Mouse (Mus musculus): Measurements from ENCODE around the gene Stk38.
"Not testable (repeated sequence)": the region's sequence is repeated elsewhere in the genome, so short reads cannot be mapped to it uniquely, and the experiment has no call there.

Stk38 gene

DNA sequence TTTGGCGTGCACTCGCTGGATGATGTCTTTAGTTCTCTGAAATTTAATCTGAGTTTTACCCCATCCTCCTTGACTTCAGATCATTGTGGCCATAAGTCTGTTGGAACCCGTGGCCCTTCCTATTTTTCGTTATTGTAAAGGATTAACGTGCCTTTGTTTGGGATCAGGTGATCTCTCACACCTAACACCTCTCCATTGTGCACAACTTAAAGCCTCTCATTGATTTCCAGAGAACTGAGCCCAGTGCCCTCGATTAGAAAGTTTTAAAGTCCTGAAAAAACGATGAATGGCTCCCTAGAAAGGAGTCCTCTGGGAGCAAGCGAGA lies 493 bp upstream of the Stk38 start:
- DNase-seq (ENCODE audit: low spot score in 2 of 2) = no peak

DNA sequence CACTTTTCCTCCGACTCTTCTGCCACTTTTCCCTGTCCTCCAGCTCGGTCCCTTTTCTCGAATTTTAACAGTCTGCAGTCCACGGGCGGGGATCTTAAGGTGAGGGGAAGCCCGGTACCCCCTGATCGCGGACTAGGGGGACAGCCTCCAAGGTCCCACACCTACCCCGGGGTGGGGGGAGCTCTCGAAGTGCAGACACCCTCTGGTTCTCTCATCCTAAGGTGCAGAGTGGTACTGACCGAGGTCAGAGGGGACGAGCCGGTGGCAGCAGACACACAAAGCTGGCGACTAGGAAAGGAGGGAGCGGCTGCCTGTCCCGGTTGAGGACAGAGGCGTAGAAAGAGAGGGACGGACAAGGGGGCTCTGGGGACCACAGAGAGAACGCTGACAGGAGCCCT lies 553 bp downstream of the Stk38 start:
- peak in 1 of 2 experiments; percentile 83 for DNase-seq (ENCODE audit: low spot score in 2 of 2)

DNA sequence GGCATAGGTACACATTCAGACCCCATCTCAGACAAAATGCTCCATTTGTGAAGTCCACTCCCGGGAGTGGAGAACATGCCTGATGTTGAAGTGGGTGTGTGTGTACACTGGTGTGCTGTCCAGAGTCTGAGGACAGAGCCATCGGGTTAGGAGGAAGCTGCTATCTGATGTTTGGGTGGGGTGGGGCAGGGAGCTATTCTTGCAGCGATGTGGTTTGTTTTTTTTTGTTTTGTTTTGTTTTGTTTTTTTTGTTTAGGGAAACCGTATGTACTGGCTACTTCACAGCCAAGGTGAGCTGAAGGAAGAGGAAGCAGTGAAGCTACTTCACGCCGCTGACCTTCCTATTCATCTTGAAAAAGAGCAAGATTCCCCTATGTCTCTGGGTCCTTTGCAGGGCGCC lies 983 bp downstream of the Stk38 start:
- no peak for DNase-seq (ENCODE audit: low spot score in 2 of 2)

DNA sequence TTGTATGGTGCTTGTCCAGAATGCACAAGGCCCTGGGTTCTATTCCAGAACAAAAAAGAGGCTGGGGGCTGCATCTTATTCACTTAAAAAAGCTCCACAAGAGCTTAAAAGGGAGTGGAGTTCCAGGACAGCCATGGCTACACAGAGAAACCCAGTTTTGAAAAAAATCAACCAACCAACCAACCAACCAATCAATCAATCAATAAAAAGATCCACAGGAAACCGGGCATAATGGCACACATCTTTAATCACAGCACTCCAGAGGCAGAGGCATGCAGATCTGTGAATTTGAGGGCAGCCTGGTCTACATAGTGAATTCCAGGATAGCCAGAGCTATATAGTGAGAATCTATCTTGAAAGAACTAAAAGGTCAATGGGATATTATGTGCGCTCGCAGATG lies 2.8 kb downstream of the Stk38 start:
- no peak for DNase-seq (ENCODE audit: low spot score in 2 of 2)

DNA sequence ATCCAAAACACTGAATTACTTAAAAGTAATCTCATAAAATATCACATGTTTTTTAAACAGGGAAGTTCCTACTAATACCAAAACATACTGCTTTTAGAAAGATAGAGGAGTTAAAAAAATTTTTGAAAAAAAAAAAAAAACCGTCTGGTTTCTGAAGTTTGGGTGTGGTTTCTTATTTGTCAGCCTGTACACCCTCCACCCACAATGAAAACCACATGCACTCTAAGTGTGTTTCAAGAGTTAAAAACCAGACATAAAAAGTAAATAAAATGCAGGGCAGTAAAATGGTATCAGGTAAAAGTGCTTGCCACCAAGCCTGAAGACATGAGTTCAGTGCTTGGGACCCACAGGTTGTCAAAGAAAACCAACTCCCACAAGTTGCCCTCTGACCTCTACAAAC lies 4.1 kb downstream of the Stk38 start:
- no peak for DNase-seq (ENCODE audit: low spot score in 2 of 2)

DNA sequence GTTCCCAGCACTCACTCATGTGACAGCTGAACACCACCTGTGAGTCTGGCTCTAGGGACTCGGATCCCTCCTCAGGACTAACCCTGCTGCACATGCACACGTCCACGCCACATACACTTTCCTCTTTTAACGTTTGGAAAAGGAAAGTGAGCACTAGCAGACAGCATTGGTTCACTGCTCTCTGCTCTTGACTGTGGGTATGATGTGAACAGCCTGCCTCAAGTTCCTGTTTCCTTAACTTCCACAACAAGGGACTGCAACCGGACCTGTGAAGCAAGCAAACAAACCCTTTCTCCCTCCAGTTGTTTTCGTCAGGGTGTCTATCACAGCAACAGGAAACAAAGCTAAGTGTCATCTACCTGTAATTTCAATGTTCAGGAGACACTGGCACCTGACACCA lies 7.3 kb downstream of the Stk38 start:
- DNase-seq (ENCODE audit: low spot score in 2 of 2) = no peak

DNA sequence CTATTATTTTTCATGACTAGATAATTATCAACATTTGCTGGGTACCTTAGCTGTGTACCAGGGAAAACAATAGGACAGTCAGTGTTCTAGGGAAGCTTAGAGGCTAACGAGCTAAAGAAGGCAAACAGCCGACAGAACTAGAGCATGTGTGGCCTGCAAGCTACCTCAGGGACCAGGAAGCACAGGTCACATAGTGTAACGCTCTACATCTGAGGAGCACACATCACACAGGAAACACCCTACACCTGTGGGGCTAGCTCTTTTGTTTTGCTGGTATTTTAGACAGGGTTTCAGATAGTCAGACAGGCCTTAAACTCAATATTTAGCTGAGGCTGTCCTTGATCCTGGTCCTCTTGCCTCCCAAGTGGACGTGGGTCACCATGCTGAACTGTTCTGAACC lies 13.2 kb downstream of the Stk38 start:
- no peak for DNase-seq (ENCODE audit: low spot score in 2 of 2)

DNA sequence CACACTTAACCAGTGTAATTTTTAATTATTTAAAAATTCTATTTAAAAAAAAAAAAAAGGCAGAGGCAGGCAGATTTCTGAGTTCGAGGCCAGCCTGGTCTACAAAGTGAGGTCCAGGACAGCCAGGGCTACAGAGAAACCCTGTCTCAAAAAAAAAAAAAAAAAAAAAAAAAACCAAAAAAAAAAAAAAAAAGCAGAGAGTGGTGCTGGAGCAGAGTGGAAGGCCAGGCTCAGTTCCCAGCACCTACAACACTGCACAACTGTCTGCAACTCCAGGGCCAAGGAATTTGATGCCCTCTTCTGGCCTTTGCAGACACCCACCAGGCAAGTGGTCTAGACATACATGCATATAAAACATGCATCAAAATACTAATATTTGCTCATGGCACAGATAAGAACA lies 14.8 kb downstream of the Stk38 start:
- not testable (repeated sequence) for DNase-seq (ENCODE audit: low spot score in 2 of 2)

DNA sequence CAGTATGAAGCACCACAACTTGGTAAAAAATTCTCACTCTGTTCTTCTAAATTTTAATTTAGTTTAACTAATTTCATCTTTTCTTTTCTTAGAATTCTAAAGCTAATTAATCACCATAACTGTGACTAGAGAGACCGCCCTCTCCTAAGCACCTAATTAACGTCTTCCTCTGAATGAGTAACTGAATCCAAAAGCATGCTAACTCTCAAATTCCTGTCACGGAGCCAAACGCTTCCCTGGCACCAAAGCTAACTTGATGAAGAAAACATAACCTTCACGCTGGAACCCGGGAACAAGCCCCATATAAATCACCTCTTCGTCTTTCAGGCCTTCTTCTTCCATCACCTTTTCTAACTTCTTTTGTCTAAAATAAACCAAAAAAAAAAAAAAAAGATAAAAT lies 15.7 kb downstream of the Stk38 start:
- DNase-seq (ENCODE audit: low spot score in 2 of 2) = no peak

DNA sequence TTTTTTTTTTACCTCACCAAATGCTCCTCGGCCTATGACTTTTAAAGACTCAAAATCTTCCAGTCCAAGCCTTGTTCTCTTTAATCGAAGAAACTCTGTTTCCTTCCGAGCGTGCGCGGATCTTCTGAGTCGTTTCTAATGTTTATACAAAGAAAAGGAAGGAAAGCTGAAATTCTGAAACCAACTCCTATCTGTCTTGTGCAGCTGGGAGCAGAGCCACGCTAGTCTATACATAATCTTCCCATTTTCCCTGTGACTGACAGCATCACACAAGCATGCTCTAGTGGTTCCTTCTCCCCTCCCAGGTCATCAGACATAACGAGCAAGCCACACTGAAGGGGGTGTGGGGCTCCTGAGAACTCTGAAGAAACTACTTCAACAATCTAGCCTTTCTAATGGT lies 16.5 kb downstream of the Stk38 start:
- no peak for DNase-seq (ENCODE audit: low spot score in 2 of 2)

DNA sequence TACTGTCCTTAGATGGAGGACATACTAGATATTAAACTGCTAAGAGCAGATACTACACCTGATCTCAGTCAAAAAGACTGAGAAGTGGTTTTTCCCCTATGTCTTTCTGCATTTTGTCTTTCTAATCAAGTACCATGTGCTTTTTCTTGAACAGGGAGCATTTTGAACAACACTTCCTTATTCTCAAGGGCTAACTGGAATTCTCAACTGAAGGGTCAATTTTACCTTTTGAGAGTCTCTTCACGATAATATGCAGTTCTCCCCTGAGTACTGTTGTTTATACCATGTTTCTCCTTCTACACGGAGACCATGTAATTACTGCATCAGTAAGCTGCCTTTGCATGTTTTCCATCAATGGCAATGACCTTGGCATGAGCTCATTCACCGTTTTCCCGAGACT lies 17.7 kb downstream of the Stk38 start:
- no peak for DNase-seq (ENCODE audit: low spot score in 2 of 2)

DNA sequence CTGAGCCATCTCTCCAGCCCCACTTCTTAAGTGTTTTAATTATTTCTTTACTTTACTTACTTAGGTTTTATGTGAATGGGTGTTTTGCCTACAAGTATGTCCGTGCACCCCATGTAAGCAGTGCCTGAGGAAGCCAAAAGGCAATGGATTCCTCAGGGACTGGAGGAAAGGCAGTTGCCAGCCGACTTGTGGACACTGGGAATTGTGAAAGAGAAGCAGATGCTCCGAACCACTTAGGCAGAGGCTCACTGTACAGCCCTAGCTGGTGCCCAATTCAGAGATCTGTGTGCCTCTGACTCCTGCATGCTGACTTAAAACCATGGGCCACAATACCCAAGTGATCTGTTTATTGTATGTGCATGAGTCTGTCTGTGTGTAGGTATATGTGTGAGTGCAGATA lies 18.8 kb downstream of the Stk38 start:
- DNase-seq (ENCODE audit: low spot score in 2 of 2) = no peak

DNA sequence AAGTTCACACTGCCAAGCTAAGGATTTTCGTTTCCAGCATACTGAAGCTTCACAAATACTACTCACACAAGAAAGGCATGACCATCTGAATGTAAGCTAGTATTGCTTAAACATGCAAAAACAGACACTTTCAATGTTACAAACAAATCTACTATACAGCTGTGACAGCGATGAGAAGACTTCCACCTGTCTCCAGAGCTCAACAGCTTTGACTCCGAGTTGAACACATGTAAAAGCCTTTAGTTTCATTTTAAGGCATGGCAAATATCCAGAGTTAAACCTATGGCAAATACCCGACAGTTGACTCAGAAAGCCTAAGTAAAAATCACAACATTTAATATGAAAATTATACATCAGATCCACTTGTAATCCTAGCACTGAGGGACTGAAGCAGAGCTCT lies 19.5 kb downstream of the Stk38 start:
- no peak for DNase-seq (ENCODE audit: low spot score in 2 of 2)

DNA sequence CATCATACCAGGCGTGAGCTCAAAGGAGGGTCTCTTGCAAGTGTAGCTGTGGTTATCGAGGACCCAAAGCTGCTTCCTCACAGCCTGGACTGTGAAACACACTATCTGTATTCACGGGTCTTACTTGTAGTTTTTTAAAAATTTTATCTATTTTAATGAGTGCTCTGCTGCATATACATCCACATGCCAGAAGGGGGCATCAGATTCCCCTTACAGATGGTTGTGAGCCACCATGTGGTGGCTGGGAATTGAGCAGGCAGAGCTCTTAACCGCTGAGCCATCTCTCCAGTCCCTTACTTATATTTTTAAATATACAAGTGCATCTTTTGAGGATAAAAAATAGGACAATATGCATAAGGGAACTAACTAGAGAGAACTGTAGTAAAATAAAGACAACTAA lies 20.1 kb downstream of the Stk38 start:
- peak; percentile 55 to 71 for DNase-seq (ENCODE audit: low spot score in 2 of 2)

DNA sequence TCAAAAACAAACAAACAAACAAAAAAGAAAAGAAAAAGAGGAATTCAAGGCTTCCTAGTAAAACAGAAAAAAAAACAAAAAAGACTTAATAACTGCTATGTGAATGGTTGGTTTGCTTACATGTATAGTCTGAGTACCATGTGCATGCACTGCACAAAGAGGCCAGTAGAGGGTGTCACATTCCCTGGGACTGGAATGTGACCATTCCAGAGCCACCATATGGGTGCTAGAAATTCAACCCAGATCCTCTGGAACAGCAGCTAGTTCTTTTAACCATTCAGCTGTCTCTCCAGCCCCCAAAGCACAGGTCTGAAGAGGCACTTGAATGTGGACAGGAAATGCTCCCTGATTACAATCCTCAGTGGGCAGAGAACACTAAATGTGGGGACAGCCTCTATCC lies 21.0 kb downstream of the Stk38 start:
- peak in 1 of 2 experiments; percentile 37 for DNase-seq (ENCODE audit: low spot score in 2 of 2)

DNA sequence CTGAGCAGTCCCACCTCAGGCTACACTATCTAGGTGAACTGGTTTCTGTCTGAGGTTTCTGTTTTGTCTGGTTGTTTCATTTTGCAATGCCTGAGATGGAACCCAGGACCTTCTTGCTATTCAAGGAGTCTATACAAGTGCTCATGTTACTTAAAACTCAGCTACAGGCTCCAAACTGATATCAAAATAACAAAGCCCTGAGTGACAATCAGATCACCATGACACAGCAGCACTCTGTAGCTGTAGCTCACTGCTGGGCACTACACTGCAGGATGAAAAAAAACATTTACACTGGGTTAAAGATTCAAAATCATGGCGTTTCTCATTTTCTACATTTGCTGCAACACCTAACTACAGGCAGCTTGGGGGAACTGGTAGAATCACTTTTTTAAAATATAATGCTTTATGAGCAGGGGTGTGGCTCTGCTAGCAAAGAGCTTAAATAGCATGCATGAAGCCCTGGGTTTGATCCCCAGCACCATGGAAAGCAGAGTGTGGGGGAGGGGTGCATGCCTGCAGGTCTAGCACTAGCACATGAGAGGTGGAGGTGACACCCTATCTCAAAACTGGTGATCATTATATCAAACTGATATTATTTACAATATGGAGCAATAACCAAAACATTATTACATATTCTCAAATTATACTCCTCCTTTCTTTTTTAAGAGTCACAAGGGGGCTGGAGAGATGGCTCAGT lies 22.9 kb downstream of the Stk38 start:
- no peak for DNase-seq (ENCODE audit: low spot score in 2 of 2)

DNA sequence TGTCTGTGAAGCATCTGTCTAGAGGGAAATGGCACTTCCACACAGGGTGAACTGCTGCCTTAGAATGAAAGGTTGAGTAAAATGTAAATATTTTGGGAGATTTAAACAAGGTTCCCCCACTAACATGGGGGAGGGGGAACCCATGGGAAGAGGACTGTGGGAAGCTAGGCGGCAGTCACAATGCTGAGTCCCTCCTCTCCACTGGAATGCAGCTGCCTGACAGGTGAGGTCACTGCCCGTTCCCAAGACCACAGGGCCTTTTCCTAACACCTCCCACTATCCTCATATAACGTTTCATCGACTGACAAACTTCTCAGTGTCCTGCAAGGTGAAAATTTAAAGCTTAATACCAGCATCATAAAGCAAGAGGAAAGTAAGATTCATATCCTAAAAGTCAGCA lies 25.2 kb downstream of the Stk38 start:
- DNase-seq (ENCODE audit: low spot score in 2 of 2) = no peak

DNA sequence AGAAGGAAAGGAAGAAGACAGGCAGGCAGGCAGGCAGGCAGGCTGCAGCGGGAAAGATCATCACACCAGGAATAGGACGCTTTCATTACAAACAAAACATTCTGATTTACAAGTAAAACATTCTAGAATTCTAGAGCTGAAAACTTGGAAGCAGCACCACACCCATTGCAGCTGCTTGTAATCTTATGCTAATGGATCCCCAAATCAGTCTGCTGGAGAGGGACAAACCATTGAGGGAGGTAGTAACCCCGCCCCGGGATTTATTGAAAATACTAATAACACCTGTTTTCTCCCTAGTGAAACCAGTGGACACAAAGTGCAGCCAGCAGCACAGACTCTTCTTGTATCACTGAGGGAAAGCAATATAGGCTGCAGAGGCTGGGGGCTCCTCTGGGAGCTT lies 26.7 kb downstream of the Stk38 start:
- DNase-seq (ENCODE audit: low spot score in 2 of 2) = no peak

DNA sequence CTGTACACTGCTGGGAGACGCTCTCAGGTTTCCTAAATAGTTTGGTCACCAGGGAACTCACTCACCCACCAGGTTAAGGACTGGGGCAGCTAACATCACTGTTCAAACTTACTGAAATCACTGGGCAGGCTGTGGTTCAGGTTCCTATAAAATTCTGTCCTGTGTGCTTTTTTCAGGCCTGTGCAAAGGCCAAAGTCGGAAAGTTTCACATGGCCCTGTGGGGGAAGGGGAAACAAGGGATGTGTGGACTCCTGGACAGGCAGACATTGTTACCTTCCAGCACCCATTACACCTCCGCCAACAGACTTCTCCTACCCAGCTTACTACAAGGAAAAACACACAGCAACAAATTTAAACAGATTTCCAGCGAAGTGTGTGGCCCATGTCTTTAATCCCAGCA lies 28.7 kb downstream of the Stk38 start:
- DNase-seq (ENCODE audit: low spot score in 2 of 2) = no peak

DNA sequence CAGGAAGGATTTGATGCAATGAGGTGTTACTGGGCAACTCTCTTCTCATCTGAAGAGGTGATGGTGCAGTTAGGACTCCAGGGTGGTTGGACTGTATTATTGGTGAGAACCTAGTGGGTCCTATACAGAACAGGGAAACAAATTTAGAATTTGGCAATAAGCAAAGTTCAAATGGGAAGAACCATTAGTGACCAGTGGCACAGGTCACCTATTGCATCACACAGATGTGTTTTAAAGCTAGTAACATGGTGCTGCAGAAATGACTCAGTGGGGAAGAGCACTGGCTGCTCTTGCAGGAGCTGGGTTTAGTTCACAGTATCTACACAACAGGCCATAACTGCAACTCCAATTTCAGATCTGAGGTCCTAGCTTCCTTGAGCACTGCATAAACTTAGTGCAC lies 37.7 kb downstream of the Stk38 start:
- no peak for DNase-seq (ENCODE audit: low spot score in 2 of 2)

DNA sequence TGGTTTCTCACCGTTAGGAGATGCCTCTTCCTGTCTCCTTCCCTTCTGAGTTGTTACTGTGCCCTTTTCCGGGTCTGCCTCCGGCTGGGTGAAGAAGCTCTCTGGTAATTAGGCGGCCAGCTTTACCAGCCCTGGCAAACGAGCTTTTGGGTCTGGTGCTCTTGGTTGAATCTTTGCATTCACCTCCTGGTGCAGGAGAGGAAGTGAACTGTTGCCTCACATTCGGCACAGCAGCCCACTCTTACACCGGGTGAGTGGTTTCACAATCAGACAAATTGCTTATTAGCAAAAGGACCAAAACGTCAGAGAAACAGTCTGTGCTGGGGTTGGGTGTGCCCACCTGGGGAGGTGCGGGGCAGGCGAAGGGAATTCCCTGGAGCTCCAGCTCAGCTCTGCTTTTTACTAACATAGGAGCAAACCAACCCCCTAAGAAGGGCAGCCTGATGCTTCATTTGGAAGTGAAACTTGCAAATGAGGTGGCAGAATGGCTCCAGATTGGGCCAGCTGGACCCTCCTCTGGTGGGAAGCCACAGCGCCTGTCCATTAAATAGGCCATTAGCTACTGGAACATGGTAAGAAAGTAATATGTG lies 40.7 kb downstream of the Stk38 start:
- DNase-seq (ENCODE audit: low spot score in 2 of 2) = peak in 1 of 2 experiments; percentile 25

DNA sequence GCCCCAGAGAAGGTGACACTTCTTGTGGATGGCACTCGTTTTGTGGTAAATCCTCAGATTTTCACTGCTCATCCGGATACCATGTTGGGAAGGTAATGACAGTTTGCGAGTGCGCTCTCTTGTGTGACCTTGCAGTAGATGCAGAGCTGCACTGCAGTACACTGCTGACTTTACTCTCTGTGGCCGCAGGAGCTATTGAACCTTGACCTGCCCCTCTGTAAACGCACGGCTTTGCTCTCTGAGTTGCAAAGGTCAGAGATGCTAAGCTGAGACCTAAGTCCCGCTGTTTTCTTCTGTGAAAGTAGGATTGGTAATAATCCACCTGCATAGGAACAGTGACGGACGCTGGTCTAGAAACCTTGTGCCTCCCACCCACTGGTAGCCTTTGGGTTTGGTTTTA lies 46.2 kb downstream of the Stk38 start:
- DNase-seq (ENCODE audit: low spot score in 2 of 2) = no peak

DNA sequence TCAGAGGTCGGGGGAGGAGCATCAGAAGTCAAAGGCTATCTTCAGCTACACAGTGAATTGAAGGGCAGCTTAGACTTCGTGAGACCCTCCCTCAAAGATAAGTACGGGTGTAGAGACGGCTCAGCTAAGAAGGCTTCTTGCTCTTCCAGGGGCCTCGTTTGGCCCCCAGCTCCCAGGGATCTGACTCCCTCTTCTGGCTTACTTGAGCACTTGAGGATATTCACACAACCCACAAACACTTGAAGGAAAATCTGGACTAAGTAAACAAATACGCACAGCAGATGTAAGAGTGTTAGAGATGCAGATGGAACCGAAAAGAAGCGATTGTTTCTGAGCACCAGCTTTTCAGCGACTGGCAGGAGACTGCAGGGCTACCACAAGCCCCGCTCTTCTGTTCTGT lies 47.2 kb downstream of the Stk38 start:
- DNase-seq (ENCODE audit: low spot score in 2 of 2) = no peak

DNA sequence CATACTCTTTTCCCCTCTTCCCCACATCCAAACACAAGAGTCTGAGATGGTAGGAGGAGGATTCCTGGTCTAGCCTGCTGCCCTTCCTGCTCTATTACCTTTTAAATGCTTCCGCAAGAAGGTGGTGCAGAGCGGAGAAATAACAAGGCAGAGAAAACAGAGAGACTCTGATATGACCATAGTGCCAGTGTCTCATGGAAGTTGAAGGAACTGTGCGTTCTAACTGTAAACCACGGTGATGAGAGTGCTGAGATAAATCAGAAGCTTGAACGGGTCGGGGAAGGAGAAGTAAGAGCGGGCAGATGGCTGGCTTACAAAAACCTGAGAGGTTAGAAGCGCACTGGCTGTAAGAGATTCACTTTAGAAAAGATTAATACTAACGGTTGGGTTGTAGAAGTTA lies 53.4 kb downstream of the Stk38 start:
- DNase-seq (ENCODE audit: low spot score in 2 of 2) = no peak
